Mouse (Mus musculus) heart, adult 2 months (tissue): ENCODE data around the gene Baz2a.
A peak's percentile ranks its signal among the peaks of the same experiment; 100 is the strongest.

Source experiments
- CTCF ChIP-seq: fragments of 200-600 bp; IDR thresholded peaks from 2 replicates; pipeline ENCODE4 v1.8.1; 2022; ENCODE audit warnings: antibody characterized with exemption, mild to moderate bottlenecking, moderate library complexity
- POLR2A ChIP-seq: fragments of 200-500 bp; IDR thresholded peaks from 2 replicates; pipeline ENCODE4 v1.6.1; 2011; ENCODE audit warnings: mild to moderate bottlenecking, low read depth, low read length, control low read depth; ENCODE audit not compliant: insufficient read depth

GRCm38 (mm10) chr10:128059207-128059981 is 32.0 kb upstream of the Baz2a start:
- TF ChIP-seq POLR2A (no peak), CTCF (peak; percentile 28)
